Mouse (Mus musculus): ENCODE data around the gene Klk7.

Klk7 gene

DNA sequence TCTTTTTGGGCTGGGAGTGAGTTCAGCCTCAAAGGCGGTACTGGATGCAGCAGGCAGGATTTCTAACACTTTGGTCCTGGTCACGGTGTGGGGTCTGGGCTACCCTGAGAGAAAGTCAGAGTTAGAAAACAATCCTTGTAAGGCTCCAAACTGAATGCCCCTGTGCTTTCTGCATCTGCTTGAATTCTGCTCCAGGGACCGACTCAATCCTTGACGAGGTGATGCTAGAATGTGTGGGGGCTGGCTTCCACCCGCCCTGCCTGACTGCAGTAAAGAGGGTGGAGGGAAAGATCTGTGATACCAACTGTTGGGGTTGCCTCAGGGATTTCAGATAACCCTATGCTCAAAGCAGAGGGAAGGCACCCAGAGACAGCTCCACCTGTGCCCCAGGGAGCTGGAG is at the start of gene Klk7:
Gene Klk7 (plus strand): TSS at position 301 of the 400 bp plus-strand sequence.
- no peak for DNase-seq (ENCODE audit: low read depth, low spot score)

DNA sequence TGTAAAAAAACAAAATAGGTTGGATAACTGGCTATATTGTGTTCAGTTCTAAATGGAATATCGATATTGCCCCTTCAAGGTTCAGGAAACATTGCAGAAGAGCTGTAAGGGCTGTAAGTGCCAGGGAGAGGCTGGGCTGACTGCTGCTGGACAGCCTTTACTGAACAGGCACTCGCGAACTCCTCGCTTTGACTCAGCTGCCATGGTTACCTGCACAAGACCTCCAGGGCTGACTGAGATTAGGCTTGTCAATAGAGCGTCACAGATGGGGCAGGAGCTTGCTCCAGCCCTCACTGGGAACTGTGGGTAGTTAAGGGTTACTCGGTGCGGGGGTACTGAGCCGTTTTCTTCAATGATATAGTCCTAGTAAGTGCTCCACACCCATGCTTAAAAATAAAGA is 44.6 kb upstream of the Klk7 start:
- DNase-seq (ENCODE audit: low read depth, low spot score), result no peak

DNA sequence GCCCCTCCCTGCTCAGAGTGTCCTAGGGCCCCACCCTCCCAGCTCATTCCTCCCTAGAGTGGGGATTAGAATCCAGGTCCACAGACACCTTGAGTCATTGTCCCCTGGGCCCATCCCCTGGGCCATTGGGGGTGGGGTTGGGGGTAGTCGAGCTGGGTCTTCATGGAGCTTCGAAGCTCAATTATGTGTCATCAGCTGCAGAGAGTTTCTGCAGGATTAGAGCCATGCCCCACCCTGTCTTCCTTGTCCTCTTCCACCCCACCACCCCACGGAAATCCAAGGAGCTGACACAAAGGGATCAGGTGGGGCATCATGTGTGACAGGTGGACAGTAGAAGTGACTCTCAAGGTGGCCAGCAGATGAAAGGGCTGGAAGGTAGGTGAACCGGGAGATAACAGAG is 42.5 kb upstream of the Klk7 start, which contains the start of gene Klk12:
Gene Klk12 (plus strand): TSS at position 301 of the 400 bp plus-strand sequence.
- no peak for DNase-seq (ENCODE audit: low read depth, low spot score)

DNA sequence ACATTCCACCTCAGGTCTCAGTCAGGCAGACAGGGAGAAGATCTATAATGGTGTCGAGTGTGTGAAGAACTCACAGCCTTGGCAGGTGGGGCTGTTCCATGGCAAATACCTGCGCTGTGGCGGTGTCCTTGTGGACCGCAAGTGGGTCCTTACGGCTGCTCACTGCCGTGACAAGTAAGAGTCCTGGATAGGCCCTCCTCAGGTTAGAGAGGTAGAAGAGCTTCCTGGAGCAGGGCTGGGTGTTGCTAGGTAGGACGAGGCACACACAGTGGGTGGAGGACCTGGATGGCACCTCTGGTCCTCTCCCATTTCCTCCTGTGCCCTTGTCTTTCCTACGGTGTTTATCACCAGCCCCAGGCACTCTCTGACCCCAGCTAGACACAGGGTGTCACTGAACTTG is 41.5 kb upstream of the Klk7 start:
- DNase-seq (ENCODE audit: low read depth, low spot score), result no peak

DNA sequence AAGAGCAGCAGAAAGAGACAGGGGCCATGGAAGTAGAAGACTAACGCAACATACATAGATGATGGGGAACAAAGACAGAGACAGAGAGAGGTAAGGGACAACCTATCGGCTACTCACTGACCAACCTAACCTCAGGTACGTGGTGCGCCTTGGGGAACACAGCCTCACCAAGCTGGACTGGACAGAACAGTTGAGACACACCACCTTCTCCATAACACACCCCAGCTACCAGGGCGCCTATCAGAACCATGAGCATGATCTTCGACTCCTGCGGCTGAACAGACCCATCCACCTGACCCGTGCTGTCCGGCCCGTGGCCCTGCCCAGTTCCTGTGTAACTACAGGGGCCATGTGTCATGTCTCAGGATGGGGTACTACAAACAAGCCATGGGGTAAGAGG is 40.4 kb upstream of the Klk7 start:
- DNase-seq (ENCODE audit: low read depth, low spot score), result no peak

DNA sequence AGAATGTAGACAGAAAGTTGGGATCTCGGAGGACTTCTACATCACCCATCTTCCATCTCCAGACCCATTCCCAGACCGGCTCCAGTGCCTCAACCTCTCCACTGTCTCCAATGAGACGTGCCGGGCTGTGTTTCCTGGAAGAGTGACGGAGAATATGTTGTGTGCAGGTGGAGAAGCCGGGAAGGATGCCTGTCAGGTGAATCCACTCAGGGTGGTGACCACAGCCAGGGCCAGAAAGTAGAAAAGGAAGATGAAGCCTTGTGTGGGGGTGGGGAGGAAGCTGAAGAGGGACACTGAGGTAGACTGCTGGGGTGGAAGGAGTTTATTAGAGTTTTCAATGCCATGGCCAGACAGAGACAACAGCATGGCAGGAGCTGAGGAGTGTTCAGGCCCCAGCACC is 39.2 kb upstream of the Klk7 start:
- no peak for DNase-seq (ENCODE audit: low read depth, low spot score)

DNA sequence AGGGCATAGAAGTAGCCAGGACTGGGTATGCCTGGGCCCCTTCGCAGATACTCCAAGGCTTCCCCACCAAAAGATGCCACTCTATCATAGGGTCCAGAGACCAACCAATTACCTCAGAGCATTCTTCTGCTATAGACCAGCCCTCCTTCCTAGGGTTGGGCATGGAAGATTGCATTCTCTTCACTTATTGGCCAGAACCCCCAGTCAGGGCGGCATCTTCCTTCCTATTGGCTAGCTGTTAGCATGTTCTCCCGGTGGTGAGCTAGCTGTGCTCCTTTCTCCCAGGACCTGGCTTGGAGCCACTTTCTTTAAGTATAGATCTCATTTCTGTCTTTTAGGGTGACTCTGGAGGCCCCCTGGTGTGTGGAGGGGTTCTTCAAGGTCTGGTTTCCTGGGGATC is 38.2 kb upstream of the Klk7 start:
- DNase-seq (ENCODE audit: low read depth, low spot score), result no peak

DNA sequence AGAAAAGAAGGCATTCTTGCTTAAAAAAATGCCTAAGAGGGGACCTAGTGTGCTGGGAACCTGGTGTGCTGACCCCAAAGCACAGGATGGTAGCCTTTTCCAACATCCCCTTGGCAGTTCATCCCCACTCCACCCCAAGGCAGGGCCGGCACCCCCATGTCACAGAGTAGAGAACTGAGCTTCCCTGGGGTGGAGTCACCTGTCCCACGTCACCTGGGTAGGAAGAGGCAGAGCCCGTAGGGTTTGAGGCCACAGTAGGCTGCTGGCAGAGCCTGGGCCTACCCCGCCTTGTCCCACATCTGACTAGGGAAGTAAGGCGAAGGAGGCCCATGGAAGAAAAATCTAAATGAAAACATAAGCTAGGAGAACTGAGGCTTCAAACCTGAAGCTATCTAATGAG is 36.7 kb upstream of the Klk7 start, which contains the start of gene Klk11:
Gene Klk11 (plus strand): TSS at position 241 of the 400 bp plus-strand sequence.
- no peak for DNase-seq (ENCODE audit: low read depth, low spot score)

DNA sequence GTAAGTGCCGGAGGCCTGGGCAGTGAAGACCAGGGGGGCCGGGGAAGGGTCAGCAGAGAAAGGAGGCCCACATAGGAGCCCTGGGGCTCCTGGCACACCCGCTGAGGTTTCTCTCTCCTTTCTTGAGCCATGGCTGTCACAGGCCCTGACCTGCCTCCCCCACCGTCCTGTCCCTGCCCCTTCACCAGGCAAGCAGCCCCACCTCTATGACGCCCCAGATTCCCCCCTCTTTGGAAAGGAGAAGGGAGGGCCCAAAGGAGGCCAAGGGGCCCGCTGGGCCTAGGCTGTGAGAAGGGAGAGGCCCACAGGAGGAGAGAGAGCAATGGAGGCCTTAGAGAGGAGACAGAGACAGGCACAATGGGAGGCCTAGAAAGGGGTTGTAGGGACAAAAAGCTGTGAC is 36.3 kb upstream of the Klk7 start:
- DNase-seq (ENCODE audit: low read depth, low spot score), result no peak

DNA sequence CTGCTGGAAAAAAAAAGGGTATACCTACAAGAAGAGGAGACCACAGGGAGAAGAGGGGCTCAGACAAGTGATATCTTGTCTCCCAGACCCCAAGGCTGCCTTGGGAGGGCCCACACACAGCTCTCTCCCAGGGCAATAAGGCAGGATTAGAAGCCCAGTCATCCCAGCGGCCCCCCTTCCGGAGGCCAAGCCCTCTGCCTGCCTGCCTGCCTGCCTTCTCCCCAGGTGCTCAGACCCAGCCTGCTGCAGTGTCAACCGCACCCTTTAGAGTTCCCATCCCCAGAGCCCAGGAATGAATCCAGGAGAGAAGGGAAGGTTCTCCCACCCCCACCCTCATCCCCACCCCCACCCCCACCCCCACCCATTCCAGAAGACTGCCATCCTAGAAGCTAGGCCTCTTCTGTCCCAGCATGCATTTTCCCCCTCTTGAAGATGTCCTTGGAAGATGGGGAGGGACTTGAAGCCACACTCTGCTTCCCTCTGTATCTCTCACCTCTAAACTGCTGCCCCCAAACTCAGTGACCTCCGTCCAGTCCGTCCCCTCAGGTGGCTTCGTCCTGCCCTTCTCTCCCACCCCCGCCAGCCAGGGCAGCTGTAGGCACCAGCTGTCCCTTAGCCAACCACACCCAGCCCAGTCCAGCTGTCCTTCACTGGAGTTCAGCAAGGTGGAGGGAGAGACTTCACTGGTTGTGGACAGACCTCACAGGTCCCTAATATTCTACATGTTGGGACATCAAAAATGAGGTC is 35.6 kb upstream of the Klk7 start:
- no peak for DNase-seq (ENCODE audit: low read depth, low spot score)

DNA sequence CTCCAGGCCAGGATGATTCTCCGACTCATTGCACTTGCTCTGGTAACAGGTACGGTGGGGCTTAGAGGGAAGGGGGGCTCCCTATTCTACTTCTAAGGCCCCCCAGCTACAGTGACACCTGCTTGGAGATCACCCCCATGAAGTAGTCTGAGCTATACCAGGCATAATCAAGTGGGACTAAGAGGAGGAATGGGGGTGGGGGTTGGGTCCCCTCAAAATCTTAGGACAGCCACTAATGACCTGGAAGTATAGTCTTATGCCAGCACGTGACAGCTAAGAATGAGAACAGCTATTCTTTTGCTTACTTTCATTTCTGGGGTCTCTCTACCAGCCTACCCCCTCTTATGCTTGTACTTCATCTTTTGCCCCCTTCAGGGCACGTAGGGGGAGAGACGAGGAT is 34.6 kb upstream of the Klk7 start:
- DNase-seq (ENCODE audit: low read depth, low spot score), result no peak

DNA sequence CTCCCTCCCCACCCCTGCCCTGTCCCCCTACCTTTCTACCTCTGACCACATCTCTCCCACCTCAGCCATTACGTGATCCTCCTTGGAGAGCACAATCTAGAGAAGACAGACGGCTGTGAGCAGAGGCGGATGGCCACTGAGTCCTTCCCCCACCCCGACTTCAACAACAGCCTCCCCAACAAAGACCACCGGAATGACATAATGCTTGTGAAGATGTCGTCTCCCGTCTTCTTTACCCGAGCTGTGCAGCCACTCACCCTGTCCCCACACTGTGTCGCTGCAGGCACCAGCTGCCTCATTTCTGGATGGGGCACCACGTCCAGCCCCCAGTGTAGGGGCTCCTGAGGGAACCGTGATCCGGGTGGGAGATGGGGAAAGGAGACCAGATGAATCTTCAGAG is 33.7 kb upstream of the Klk7 start:
- DNase-seq (ENCODE audit: low read depth, low spot score), result no peak

DNA sequence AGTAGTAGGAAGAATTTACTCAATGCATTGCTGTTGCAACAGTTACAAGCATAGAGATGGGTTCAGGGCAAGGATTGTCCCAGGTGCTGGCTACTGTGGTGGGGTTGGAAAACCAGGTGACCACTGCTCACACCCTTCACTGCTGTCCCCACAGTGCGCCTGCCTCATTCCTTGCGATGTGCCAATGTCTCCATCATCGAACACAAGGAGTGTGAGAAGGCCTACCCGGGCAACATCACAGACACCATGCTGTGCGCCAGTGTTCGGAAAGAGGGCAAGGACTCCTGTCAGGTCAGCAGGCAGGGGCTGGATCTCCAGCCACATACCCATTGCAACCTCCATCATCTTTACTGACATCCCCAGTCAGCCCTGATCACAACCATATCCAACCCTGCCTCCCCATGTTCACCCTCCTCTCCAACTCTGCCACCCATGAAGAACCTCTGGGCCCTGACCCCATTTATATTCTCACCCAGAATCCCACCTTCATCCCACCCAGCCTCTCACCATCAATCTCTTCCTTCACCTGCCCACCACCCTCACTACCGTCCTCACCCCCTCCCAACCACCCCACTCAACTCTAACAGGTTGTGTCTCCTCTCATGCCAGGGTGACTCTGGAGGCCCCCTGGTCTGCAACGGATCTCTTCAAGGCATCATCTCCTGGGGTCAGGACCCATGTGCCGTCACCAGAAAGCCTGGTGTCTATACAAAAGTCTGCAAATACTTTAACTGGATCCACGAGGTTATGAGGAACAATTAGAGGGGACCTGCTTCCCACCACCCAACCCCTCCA is 32.7 kb upstream of the Klk7 start:
- no peak for DNase-seq (ENCODE audit: low read depth, low spot score)

DNA sequence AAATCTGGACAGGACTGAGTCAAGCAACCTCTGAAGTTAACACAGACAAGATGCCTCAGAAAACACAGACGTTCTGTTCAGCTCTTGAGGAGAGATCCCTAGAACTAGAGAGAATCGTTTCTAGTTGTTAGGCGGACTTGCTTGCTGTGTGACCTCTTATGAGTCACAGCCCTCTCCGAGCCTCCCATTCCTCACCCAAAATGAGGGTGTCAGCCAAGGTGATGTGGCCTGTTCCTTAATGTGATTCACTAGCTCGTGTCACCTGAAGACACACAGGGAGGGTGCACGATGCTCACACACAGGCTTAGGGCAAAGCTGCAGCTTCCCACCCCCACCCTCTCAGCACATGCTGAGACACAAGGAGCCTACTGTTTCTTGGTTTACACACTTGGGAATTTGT is 30.9 kb upstream of the Klk7 start:
- DNase-seq (ENCODE audit: low read depth, low spot score), result no peak

DNA sequence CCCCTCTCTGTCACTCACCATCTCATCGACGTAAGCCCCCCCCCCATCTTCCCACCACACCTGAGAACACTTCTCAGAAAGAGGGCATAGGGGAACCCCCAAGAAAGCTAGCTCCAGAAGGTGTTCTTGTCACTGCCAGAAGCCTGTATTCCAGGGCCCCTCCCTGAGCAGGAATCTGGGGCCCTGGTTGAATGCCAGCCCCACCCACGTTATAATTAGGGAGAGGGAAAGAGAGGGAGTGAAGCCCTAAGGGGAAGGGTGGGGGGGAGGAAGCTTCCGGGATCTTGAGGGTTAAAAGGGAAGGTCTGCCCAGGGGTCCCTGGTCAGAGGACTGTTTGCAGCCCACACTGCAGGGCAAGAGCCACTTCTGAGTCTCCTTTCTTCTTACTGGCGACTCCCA is 30.3 kb upstream of the Klk7 start, which contains the start of gene Klk10:
Gene Klk10 (plus strand): TSS at position 290 of the 400 bp plus-strand sequence.
- no peak for DNase-seq (ENCODE audit: low read depth, low spot score)

DNA sequence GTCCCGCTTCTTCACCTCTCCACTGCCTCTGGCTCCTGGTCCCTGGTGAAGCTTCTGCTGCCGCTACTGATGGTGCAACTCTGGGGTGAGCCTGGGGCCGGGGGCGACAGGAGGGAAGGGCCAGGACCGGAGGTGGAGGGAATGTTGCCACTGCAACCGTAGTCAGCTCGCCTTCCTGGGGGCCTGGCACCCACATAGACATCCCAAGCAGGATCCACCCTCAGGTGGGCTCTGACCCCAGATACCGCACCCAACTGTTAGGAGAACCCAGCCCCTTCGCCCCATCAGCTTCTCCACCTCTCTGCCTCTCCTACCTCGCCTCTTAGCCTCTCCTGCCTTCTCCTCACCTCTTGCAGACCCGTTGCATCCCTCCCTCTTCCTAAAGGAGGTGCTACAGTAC is 29.6 kb upstream of the Klk7 start:
- no peak for DNase-seq (ENCODE audit: low read depth, low spot score)

DNA sequence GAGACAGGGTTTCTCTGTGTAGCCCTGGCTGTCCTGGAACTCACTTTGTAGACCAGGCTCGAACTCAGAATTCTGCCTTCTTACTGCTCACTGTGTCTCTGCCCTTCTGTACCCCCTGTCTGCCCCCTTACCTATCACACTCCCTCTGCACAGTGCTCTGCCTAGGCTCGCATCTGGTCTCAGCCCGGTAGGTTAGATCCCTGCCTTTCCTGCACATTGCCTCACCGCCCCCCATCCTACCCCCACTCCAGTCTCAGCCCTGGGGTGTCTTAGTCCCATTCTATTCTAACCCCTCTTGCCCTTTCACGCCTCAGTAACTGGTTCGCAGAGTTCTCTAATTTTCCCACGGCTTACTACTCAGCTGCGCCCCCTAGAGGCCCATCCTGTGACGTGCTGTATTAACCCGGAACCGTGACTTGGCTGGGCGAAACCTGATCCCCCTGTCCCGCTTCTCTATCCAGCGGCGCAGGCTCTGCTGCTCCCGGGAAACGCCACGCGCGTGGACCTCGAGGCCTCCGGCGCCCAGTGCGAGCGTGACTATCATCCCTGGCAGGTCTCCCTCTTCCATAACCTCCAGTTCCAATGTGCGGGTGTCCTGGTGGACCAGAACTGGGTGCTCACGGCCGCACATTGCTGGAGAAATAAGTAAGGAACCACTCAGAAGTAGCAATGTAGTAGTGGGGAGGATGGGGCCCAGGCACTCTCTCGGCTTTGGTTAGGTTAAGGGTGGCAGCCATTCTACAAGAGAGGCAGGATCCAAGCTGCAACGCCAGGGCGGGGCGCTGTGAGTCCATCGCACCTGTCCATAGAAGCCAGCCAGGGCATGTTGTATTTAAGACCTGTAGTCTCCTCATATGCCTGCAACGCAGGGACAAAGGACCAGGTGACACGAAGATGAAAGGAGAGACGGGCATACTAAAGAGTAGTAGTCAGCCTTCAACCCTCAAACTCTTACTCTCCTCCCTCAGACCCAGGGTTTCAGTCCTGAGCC is 28.5 kb upstream of the Klk7 start:
- DNase-seq (ENCODE audit: low read depth, low spot score), result peak; percentile 24

DNA sequence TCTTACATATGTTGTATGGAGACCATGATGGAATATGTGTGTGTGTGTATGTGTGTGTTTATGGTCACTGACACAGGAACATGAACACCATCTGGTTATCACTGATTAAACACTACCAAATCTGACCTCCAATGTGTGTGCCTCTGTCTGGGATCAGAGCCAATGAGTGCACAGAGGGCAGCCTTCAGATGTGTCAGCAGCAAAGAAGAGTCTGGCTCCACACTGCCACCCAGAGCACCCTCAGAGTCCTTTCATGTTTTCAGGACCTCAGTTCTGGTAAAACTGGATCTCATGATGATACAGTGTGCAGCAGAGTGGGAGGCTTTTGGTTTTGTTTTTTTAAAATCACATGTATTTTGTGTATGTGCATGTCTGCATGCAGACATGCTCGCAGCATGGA is 25.8 kb upstream of the Klk7 start:
- no peak for DNase-seq (ENCODE audit: low read depth, low spot score)

DNA sequence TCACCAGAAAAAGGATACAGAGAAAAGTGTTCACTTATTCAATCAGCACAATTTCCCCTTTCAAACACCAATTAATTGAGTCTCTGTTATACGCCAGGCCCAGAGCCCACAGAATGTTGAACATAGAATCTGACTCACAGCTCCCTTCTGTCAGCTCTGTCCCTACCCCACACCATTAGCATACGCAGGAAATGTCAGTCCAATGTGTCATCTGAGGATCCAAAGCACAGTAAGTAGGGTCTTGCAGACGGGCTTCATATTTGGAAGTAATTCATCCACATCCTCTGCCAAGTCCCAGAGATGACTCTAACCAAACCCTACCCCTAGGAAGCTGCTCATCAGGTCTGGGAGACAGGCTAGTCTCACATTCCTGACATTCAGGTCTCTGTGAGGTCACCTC is 23.0 kb upstream of the Klk7 start:
- DNase-seq (ENCODE audit: low read depth, low spot score), result no peak

DNA sequence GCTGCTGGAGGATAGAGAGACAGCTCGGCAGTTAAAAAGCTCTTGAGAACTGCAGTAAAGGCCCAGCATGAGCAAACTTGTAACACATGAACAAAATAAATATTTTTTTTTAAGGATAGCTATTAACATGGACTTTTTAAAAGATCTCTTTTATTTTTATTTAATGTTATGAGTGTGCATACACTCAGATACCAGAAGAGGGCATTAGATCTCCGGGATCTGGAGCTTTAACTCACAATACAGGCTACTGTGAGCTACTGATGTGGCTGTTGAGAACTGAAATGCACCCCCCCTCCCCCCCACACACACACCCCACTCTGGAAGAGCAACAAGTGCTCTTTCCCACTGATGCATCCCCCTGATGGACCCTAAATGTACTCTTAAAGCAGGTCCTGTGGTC is 21.8 kb upstream of the Klk7 start:
- DNase-seq (ENCODE audit: low read depth, low spot score), result no peak

DNA sequence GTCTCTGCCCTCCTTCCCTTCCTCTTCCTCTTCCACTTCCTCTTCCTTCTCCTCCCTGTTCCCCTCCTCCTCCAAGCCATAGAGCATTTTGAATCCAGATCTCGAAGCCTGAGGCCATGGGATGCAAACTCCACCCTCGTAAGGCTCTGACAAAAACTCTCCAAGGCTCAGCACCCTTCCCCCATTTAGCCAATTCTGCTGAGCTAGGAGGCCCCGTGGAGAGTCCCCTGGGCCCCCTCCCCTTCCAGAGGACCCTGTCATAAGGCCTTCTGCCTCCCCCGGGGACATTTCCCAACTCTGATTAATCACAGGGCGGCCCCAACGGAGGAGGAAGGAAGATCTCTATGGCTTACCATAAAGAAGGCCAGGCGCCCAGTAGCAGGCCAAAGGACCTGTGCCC is 19.5 kb upstream of the Klk7 start, which contains the start of gene Klk9:
Gene Klk9 (plus strand): TSS at position 301 of the 400 bp plus-strand sequence.
- no peak for DNase-seq (ENCODE audit: low read depth, low spot score)

DNA sequence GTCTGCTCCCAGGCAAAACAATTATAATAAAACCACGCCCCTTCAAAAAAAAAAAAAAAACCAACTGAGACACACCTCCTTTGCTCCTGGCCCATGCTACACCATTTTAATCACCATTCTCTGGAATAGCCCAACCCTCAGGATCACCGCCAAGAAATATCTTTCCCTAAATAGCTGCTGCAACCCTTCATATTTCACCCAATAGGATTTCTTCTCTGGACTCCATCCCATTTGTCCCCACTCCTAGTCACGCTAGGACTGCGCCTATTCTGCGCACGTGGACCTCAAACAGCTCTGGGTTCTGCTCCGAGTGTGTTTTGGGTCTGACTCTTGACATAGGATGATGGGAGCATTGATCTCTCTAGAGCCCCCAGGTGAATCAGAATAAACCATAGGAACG is 14.7 kb upstream of the Klk7 start:
- DNase-seq (ENCODE audit: low read depth, low spot score), result no peak
